In the genomic region with DNA sequence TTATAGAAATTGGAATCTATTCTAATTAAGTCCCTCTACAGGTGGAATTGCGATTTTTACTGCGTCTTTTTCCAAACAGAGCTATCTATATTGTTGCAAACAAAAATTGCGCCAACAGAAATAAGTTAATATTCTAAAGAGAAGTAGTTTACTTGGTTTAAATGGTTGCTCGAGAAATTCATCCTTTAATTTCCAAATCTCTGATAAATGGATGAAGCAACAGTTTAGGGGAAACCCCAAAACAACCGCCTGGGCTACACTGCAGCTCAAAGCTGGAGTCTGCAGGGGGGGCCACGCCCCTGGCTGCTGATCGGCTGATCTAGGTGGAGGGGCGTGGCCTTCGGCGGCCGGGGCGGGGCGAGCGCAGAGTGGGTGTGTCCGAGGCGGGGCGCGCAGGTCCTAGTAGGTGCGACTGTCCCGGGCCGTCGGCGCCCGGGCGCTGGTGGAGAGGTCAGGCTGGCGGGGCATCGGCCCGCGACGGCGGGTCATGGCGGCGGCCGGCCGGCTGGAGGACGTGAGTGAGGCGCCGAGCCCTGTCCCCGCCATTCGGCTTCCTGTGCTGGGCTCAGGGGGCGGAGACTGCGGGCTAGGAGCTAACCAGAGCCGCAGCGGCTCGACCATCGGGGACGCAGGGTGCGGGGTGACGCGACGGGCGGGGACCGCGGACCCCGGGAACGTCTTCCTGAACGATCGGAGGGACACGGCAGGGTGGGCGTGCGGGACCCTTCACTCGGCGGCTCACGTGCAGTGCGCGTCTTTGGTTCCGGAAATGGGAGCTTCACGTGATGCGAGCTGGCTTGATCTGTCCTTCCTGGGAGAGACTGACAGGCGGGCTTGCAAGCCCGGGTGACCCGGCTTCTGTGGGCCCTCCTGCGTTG, we compare ENCODE assay signal across 8 mouse cellular contexts. TPM values are rescaled to one million over a fixed set of nuclear protein-coding genes. Genes with fewer than 3 reads are reported as not detected.
A peak's percentile ranks its signal among the peaks of the same experiment; 100 is the strongest.
DNase-seq lines count a peak whose midpoint lies in the region; ATAC-seq and TF ChIP-seq lines count a peak whose summit lies in the region.

Tmem192 (plus strand) TSS at position 366 of the 878 bp plus-strand sequence.

- WGBS in forebrain, embryonic 13.5 days, result 1% methylated on average over 73 of the region's 73 CpGs
- 1% methylated on average over 73 of the region's 73 CpGs for WGBS in neural tube, embryonic 15.5 days

- no peaks in the 10 kb centered on the region for H3K27me3 ChIP-seq in E14TG2a.4 (ENCODE audit: insufficient read depth, low read length)
- H3K27me3 ChIP-seq in forebrain, embryonic 13.5 days, result peaks cover 16% of the 10 kb centered on the region
- H3K27me3 ChIP-seq in neural tube, embryonic 15.5 days (replicated peaks), result no peaks in the 10 kb centered on the region

- no peaks in the 10 kb centered on the region for H3K36me3 ChIP-seq in E14TG2a.4 (ENCODE audit: insufficient read depth, low read length)
- H3K36me3 ChIP-seq in forebrain, embryonic 13.5 days (ENCODE audit: poor library complexity, severe bottlenecking), result no peaks in the 10 kb centered on the region
- no peaks in the 10 kb centered on the region for H3K36me3 ChIP-seq in neural tube, embryonic 15.5 days

- intact Hi-C loops in heart, postnatal 10 days (cut with DNase I), result loop anchor here (5.0 to 10.0 kb wide), 2 partner anchors 255 to 922 kb away; partner anchors contain the start of gene Cpe

- peak within 1 kb of the TSS; percentile 68 for H3K27ac ChIP-seq in forebrain, embryonic 13.5 days
- peak within 1 kb of the TSS; percentile 88 for H3K27ac ChIP-seq in neural tube, embryonic 15.5 days (replicated peaks)

- no peaks in the 10 kb centered on the region for H3K9me3 ChIP-seq in E14TG2a.4 (ENCODE audit: low read length)
- no peaks in the 10 kb centered on the region for H3K9me3 ChIP-seq in forebrain, embryonic 13.5 days (replicated peaks)
- no peaks in the 10 kb centered on the region for H3K9me3 ChIP-seq in neural tube, embryonic 15.5 days (replicated peaks)

- H3K9ac ChIP-seq in forebrain, embryonic 13.5 days, result peak within 1 kb of the TSS; percentile 68
- H3K9ac ChIP-seq in neural tube, embryonic 15.5 days (replicated peaks), result peak within 1 kb of the TSS; percentile 64

- peak; percentile 83 for DNase-seq in c-Kit-positive CD71-positive TER-119-positive erythroid progenitor cells, embryonic 14.5 days (ENCODE audit: low spot score)
- peak; percentile 95 to 96 for DNase-seq in heart, postnatal 10 days
- DNase-seq in layer of hippocampus, adult 11-12 months (ENCODE audit: low spot score), result peak; percentile 96
- DNase-seq in lung, adult 18-20 months, result peak; percentile 97
- DNase-seq in testis, postnatal 14 days (ENCODE audit: low spot score), result peak; percentile 93

- TF ChIP-seq CTCF in E14TG2a.4 (conservative IDR thresholded peaks at IDR 0.05; ENCODE audit: low read length), result no peak

- peak within 1 kb of the TSS; percentile 94 for H3K4me3 ChIP-seq in E14TG2a.4 (replicated peaks; ENCODE audit: low read length)
- peak within 1 kb of the TSS; percentile 72 for H3K4me3 ChIP-seq in forebrain, embryonic 13.5 days
- peak within 1 kb of the TSS; percentile 92 for H3K4me3 ChIP-seq in neural tube, embryonic 15.5 days (replicated peaks)

- ATAC-seq in forebrain, embryonic 13.5 days, result peak; percentile 96
- peak; percentile 96 for ATAC-seq in neural tube, embryonic 15.5 days (ENCODE audit: low FRiP score)

- peaks cover 47% of the 10 kb centered on the region for H3K4me1 ChIP-seq in E14TG2a.4 (replicated peaks; ENCODE audit: low read depth, low read length)
- H3K4me1 ChIP-seq in forebrain, embryonic 13.5 days, result 0 out of 2 replicates have a peak, but pooled peaks cover 3% of the 10 kb centered on the region
- H3K4me1 ChIP-seq in neural tube, embryonic 15.5 days, result peaks cover 13% of the 10 kb centered on the region

- H3K4me2 ChIP-seq in forebrain, embryonic 13.5 days, result peak within 1 kb of the TSS; percentile 66
- H3K4me2 ChIP-seq in neural tube, embryonic 15.5 days, result peak within 1 kb of the TSS; percentile 60

RNA-seq across cellular contexts. Expression of gene Tmem192, which starts in this region (rescaled TPM):
- 13.4 and 15.5 TPM in 2 replicates for polyA plus RNA-seq in forebrain, embryonic 13.5 days (2015; fragmentation: Nextera tagmentation; extraction: Ambion mirVana)
- 10 to 100 TPM; 21.5 to 22.2 TPM for total RNA-seq in heart, postnatal 10 days (2021)
- 36.4 and 37.9 TPM in 2 replicates for polyA plus RNA-seq in neural tube, embryonic 15.5 days (2015; fragmentation: Nextera tagmentation; extraction: Ambion mirVana)

Comparison
In these comparisons a context has a peak if more than half of its experiments do, and no peak if none do; other contexts are left out.
1. Peak in every context shown above with its lines: DNase-seq, ATAC-seq, H3K4me3 ChIP-seq and H3K27ac ChIP-seq.